ENCODE assay signal across 11 mouse cellular contexts in genomic region chr2:152905036-152905829, GRCm38 (mm10). TPM values are rescaled to one million over a fixed set of nuclear protein-coding genes. Genes with fewer than 3 reads are reported as not detected.
DNase-seq lines count a peak whose midpoint lies in the region; ATAC-seq and TF ChIP-seq lines count a peak whose summit lies in the region.
"Had no signal": no experiment of that assay in that cellular context is flagged by ENCODE, and none has a peak within 500 bp of the region (broad histone marks: within the 10 kb centered on the region; RNA-seq: fewer than 3 reads in every experiment).

No protein-coding gene starts in this region.

- H3K4me3 ChIP-seq in liver, postnatal 0 days (ENCODE audit: low read depth, low read length), result no peak overlapping the region
- no peak overlapping the region for H3K4me3 ChIP-seq in brown adipose tissue, adult 24 weeks (ENCODE audit: insufficient read depth, low read depth, low read length)
- H3K4me3 ChIP-seq in heart, embryonic 10.5 days, result peak overlapping the region; percentile 31
- H3K4me3 ChIP-seq in limb, embryonic 15.5 days, result no peak overlapping the region
- no peak overlapping the region for H3K4me3 ChIP-seq in midbrain, postnatal 0 days (ENCODE audit: low read depth, low read length)
- H3K4me3 ChIP-seq: layer of hippocampus, adult 2 months had no signal

- no peaks in the 10 kb centered on the region for H3K36me3 ChIP-seq in liver, postnatal 0 days (replicated peaks; ENCODE audit: insufficient read depth, low read length)
- no peaks in the 10 kb centered on the region for H3K36me3 ChIP-seq in heart, embryonic 10.5 days
- no peaks in the 10 kb centered on the region for H3K36me3 ChIP-seq in limb, embryonic 15.5 days
- H3K36me3 ChIP-seq in midbrain, postnatal 0 days (ENCODE audit: insufficient read depth, low read length), result no peaks in the 10 kb centered on the region

- H3K9me3 ChIP-seq in liver, postnatal 0 days (ENCODE audit: low read length), result no peaks in the 10 kb centered on the region
- H3K9me3 ChIP-seq in heart, embryonic 10.5 days, result no peaks in the 10 kb centered on the region
- H3K9me3 ChIP-seq in limb, embryonic 15.5 days, result no peaks in the 10 kb centered on the region
- no peaks in the 10 kb centered on the region for H3K9me3 ChIP-seq in midbrain, postnatal 0 days (ENCODE audit: low read length)

- peak; percentile 35; the same call in 1 of the 2 replicates for ATAC-seq in liver, postnatal 0 days
- peak; percentile 50; the same call in 1 of the 2 replicates for ATAC-seq in limb, embryonic 15.5 days (ENCODE audit: insufficient number of reproducible peaks, low FRiP score, low TSS enrichment, low read depth)
- no peak for ATAC-seq in midbrain, postnatal 0 days (ENCODE audit: low FRiP score)

- no peak overlapping the region for H3K4me2 ChIP-seq in liver, postnatal 0 days (ENCODE audit: low read depth, low read length)
- no peak overlapping the region for H3K4me2 ChIP-seq in limb, embryonic 15.5 days
- H3K4me2 ChIP-seq in midbrain, postnatal 0 days (ENCODE audit: low read depth, low read length, poor library complexity, severe bottlenecking), result no peak overlapping the region

- TF ChIP-seq EP300 in liver, postnatal 0 days (IDR thresholded peaks at IDR 0.05; ENCODE audit: low read depth), result no peak

- no peak overlapping the region for H3K27ac ChIP-seq in liver, postnatal 0 days (ENCODE audit: low read depth)
- H3K27ac ChIP-seq in brown adipose tissue, adult 24 weeks (replicated peaks; ENCODE audit: low read depth, low read length), result peak overlapping the region; percentile 39; the same call in 1 of the 2 replicates
- H3K27ac ChIP-seq in heart, embryonic 10.5 days, result peak overlapping the region; percentile 88
- H3K27ac ChIP-seq in limb, embryonic 15.5 days, result no peak overlapping the region
- H3K27ac ChIP-seq in midbrain, postnatal 0 days (ENCODE audit: low read depth, low read length), result no peak overlapping the region
- H3K27ac ChIP-seq: layer of hippocampus, adult 2 months had no signal

- H3K4me1 ChIP-seq in liver, postnatal 0 days (ENCODE audit: insufficient read depth), result no peaks in the 10 kb centered on the region
- no peaks in the 10 kb centered on the region for H3K4me1 ChIP-seq in brown adipose tissue, adult 24 weeks (ENCODE audit: control insufficient read depth, insufficient read depth, insufficient read length, low read length)
- peaks cover 59% of the 10 kb centered on the region for H3K4me1 ChIP-seq in heart, embryonic 10.5 days
- peaks cover 25% of the 10 kb centered on the region for H3K4me1 ChIP-seq in limb, embryonic 15.5 days
- H3K4me1 ChIP-seq in midbrain, postnatal 0 days (ENCODE audit: insufficient read depth, low read length), result peaks cover 6% of the 10 kb centered on the region; the same call in 1 of the 2 replicates

- no peak for DNase-seq in liver, postnatal 0 days
- DNase-seq in liver, result no peak
- DNase-seq in heart, embryonic 10.5 days (ENCODE audit: low spot score), result no peak
- no peak for DNase-seq in thymus, postnatal 14 days
- no peak for DNase-seq in cerebellum, postnatal 10 days
- DNase-seq in midbrain, postnatal 0 days (ENCODE audit: low spot score), result no peak
- DNase-seq: cerebellum, postnatal 14 days; midbrain, embryonic 14.5 days had no signal

- no peaks in the 10 kb centered on the region for H3K27me3 ChIP-seq in liver, postnatal 0 days (ENCODE audit: insufficient read depth, low read length)
- H3K27me3 ChIP-seq in heart, embryonic 10.5 days (ENCODE audit: insufficient read depth, poor library complexity, severe bottlenecking), result peaks cover under 1% of the 10 kb centered on the region
- peaks cover 2% of the 10 kb centered on the region for H3K27me3 ChIP-seq in limb, embryonic 15.5 days
- no peaks in the 10 kb centered on the region for H3K27me3 ChIP-seq in midbrain, postnatal 0 days (ENCODE audit: insufficient read depth, low read length)

- TF ChIP-seq CTCF in liver, postnatal 0 days (IDR thresholded peaks at IDR 0.05; ENCODE audit: low read depth), result no peak
- TF ChIP-seq CTCF in midbrain, postnatal 0 days (IDR thresholded peaks at IDR 0.05), result no peak

- WGBS in liver, postnatal 0 days (ENCODE audit: insufficient replicate concordance), result 60% methylated on average over 11 of the region's 11 CpGs
- 50% methylated on average over 11 of the region's 11 CpGs for WGBS in heart, embryonic 10.5 days
- 33% methylated on average over 11 of the region's 11 CpGs for WGBS in limb, embryonic 15.5 days
- WGBS in midbrain, postnatal 0 days, result 69% methylated on average over 11 of the region's 11 CpGs

- H3K9ac ChIP-seq in liver, postnatal 0 days (replicated peaks), result no peak overlapping the region
- no peak overlapping the region for H3K9ac ChIP-seq in limb, embryonic 15.5 days
- H3K9ac ChIP-seq in midbrain, postnatal 0 days (replicated peaks; ENCODE audit: low read length, poor library complexity, severe bottlenecking), result no peak overlapping the region

RNA-seq across cellular contexts. Expression of gene Mylk2, which starts 5.9 kb away (rescaled TPM):
- polyA plus RNA-seq in liver, postnatal 0 days (2015; fragmentation: Nextera tagmentation; extraction: Ambion mirVana), result 0.25 TPM in 1 of 2 replicates, not detected in the other
- polyA plus RNA-seq in brown adipose tissue, adult 24 weeks (2012; ENCODE audit: insufficient read depth, insufficient read length, missing spikeins), result 4.3 and 6.2 TPM in 2 replicates
- 0.05 and 0.07 TPM in 2 replicates for polyA plus RNA-seq in heart, embryonic 10.5 days (2016; fragmentation: Nextera tagmentation; extraction: Ambion mirVana)
- 0.90 and 4.2 TPM in 2 replicates for polyA plus RNA-seq in limb, embryonic 15.5 days (2015; fragmentation: Nextera tagmentation; extraction: Ambion mirVana)
- total RNA-seq in midbrain, postnatal 0 days (2014; rRNA removed), result 0.16 TPM in 1 of 2 replicates, not detected in the other
- 0.05 TPM in 1 of 2 replicates, not detected in the other for polyA plus RNA-seq in midbrain, postnatal 0 days (2015; fragmentation: Nextera tagmentation; extraction: Ambion mirVana)
- total RNA-seq: layer of hippocampus, adult 2 months had no signal
- polyA plus RNA-seq: midbrain, embryonic 14.5 days had no signal

RNA-seq across cellular contexts. Expression of gene Foxs1, which starts 27.8 kb away (rescaled TPM):
- 0.50 and 0.74 TPM in 2 replicates for polyA plus RNA-seq in liver, postnatal 0 days (2015; fragmentation: Nextera tagmentation; extraction: Ambion mirVana)
- 1.1 and 2.6 TPM in 2 replicates for polyA plus RNA-seq in brown adipose tissue, adult 24 weeks (2012; ENCODE audit: insufficient read depth, insufficient read length, missing spikeins)
- 0.21 and 0.36 TPM in 2 replicates for polyA plus RNA-seq in heart, embryonic 10.5 days (2016; fragmentation: Nextera tagmentation; extraction: Ambion mirVana)
- 3.5 and 5.9 TPM in 2 replicates for polyA plus RNA-seq in limb, embryonic 15.5 days (2015; fragmentation: Nextera tagmentation; extraction: Ambion mirVana)
- 4.0 and 6.8 TPM in 2 replicates for total RNA-seq in midbrain, postnatal 0 days (2014; rRNA removed)
- polyA plus RNA-seq in midbrain, postnatal 0 days (2015; fragmentation: Nextera tagmentation; extraction: Ambion mirVana), result 2.4 and 3.3 TPM in 2 replicates

RNA-seq across cellular contexts. Expression of gene Dusp15, which starts 46.3 kb away (rescaled TPM):
- polyA plus RNA-seq in liver, postnatal 0 days (2015; fragmentation: Nextera tagmentation; extraction: Ambion mirVana), result not detected in 2 replicates
- not detected in 2 replicates for polyA plus RNA-seq in brown adipose tissue, adult 24 weeks (2012; ENCODE audit: insufficient read depth, insufficient read length, missing spikeins)
- 0.04 TPM in 2 replicates for polyA plus RNA-seq in heart, embryonic 10.5 days (2016; fragmentation: Nextera tagmentation; extraction: Ambion mirVana)
- polyA plus RNA-seq in limb, embryonic 15.5 days (2015; fragmentation: Nextera tagmentation; extraction: Ambion mirVana), result 0.36 and 0.38 TPM in 2 replicates
- total RNA-seq in midbrain, postnatal 0 days (2014; rRNA removed), result 44.9 and 47.1 TPM in 2 replicates
- 24.6 and 25.2 TPM in 2 replicates for polyA plus RNA-seq in midbrain, postnatal 0 days (2015; fragmentation: Nextera tagmentation; extraction: Ambion mirVana)

RNA-seq across cellular contexts. Expression of gene Ttll9, which starts 57.1 kb away (rescaled TPM):
- 0.18 and 0.31 TPM in 2 replicates for polyA plus RNA-seq in liver, postnatal 0 days (2015; fragmentation: Nextera tagmentation; extraction: Ambion mirVana)
- not detected in 2 replicates for polyA plus RNA-seq in brown adipose tissue, adult 24 weeks (2012; ENCODE audit: insufficient read depth, insufficient read length, missing spikeins)
- 0.47 and 0.85 TPM in 2 replicates for polyA plus RNA-seq in heart, embryonic 10.5 days (2016; fragmentation: Nextera tagmentation; extraction: Ambion mirVana)
- 0.15 and 0.52 TPM in 2 replicates for polyA plus RNA-seq in limb, embryonic 15.5 days (2015; fragmentation: Nextera tagmentation; extraction: Ambion mirVana)
- 4.9 and 7.8 TPM in 2 replicates for total RNA-seq in midbrain, postnatal 0 days (2014; rRNA removed)
- 7.6 and 7.9 TPM in 2 replicates for polyA plus RNA-seq in midbrain, postnatal 0 days (2015; fragmentation: Nextera tagmentation; extraction: Ambion mirVana)

RNA-seq across cellular contexts. Expression of gene Tpx2, which starts 57.5 kb away (rescaled TPM):
- polyA plus RNA-seq in liver, postnatal 0 days (2015; fragmentation: Nextera tagmentation; extraction: Ambion mirVana), result 20.7 and 25.8 TPM in 2 replicates
- polyA plus RNA-seq in brown adipose tissue, adult 24 weeks (2012; ENCODE audit: insufficient read depth, insufficient read length, missing spikeins), result not detected in 2 replicates
- 74.7 and 97.0 TPM in 2 replicates for polyA plus RNA-seq in heart, embryonic 10.5 days (2016; fragmentation: Nextera tagmentation; extraction: Ambion mirVana)
- 66.2 and 69.1 TPM in 2 replicates for polyA plus RNA-seq in limb, embryonic 15.5 days (2015; fragmentation: Nextera tagmentation; extraction: Ambion mirVana)
- 4.2 and 4.7 TPM in 2 replicates for total RNA-seq in midbrain, postnatal 0 days (2014; rRNA removed)
- polyA plus RNA-seq in midbrain, postnatal 0 days (2015; fragmentation: Nextera tagmentation; extraction: Ambion mirVana), result 4.6 and 4.8 TPM in 2 replicates

Comparison
In these comparisons a context has a peak if more than half of its experiments do, and no peak if none do; other contexts are left out.
1. H3K27ac ChIP-seq: peak in brown adipose tissue, adult 24 weeks (single experiment) and heart, embryonic 10.5 days (single experiment); none in liver, postnatal 0 days (single experiment), limb, embryonic 15.5 days (single experiment) and midbrain, postnatal 0 days (single experiment).
2. RNA of gene Dusp15, which starts 46.3 kb away (polyA plus RNA-seq): 24.6 to 25.2 TPM in midbrain, postnatal 0 days; not detected in brown adipose tissue, adult 24 weeks, 0.36 to 0.38 TPM in limb, embryonic 15.5 days, 0.04 TPM in heart, embryonic 10.5 days and not detected in liver, postnatal 0 days; every median in the first group is over 10 times any median in the second.